Mouse (Mus musculus): ENCODE data around the gene Pigm. TPM values are rescaled to one million over a fixed set of nuclear protein-coding genes. Genes with fewer than 3 reads are reported as not detected.

Gene Pigm
- polyA plus RNA-seq, 1 experiment from 2014 or later: 8.7 TPM

DNA sequence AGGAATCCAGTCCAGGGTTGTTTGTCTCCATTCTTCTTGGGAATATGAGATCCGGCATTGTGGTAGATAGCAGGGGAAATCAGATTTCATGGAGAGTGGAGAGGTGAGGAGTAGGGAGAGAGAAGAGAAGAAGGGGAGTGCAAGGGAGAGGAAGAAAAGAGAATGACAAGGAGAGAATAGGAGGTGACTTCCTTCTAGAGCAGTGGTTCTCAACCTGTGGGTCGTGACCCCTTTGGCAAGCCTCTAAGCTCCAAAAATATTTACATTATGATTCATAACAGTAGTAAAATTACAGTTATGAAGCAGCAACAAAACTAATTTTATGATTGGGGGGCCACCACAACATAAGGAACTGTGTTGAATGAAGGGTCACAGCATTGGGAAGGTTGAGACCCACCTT is 43.4 kb upstream of the Pigm start:
- H3K4me1 ChIP-seq (replicated peaks; ENCODE audit: control insufficient read depth, insufficient read depth, low read length): no peaks in the 10 kb centered on the region
- 76% methylated on average over 2 of the region's 2 CpGs for WGBS

GRCm38 (mm10) chr1:172333512-172333911 is 42.8 kb upstream of the Pigm start:
- Histone ChIP-seq H3K4me1 (replicated peaks; ENCODE audit: control insufficient read depth, insufficient read depth, low read length) (no peaks in the 10 kb centered on the region), H3K9ac (ENCODE audit: low read length) (no peak overlapping the region), H3K9me3 (ENCODE audit: control insufficient read depth, low read length) (no peaks in the 10 kb centered on the region), H3K27me3 (replicated peaks; ENCODE audit: control insufficient read depth, insufficient read depth, low read length) (peaks cover 40% of the 10 kb centered on the region), H3K4me2 (ENCODE audit: low read length) (no peak overlapping the region), H3K27ac (ENCODE audit: low read depth) (no peak overlapping the region), H3K4me3 (ENCODE audit: low read depth, low read length) (no peak overlapping the region), H3K36me3 (ENCODE audit: control insufficient read depth, insufficient read depth, low read length) (no peaks in the 10 kb centered on the region)
- ATAC-seq (replicated peaks; ENCODE audit: low FRiP score, low TSS enrichment, low read depth) (no peak), DNase-seq (ENCODE audit: low spot score) (no peak)
- WGBS: 22% methylated on average over 3 of the region's 3 CpGs

More for the DNA sequence above, 43.4 kb upstream of the Pigm start:
- ATAC-seq (replicated peaks; ENCODE audit: low FRiP score, low TSS enrichment, low read depth): no peak
- Histone ChIP-seq H3K9me3 (ENCODE audit: control insufficient read depth, low read length) (no peaks in the 10 kb centered on the region), H3K4me3 (ENCODE audit: low read depth, low read length) (no peak overlapping the region), H3K27me3 (replicated peaks; ENCODE audit: control insufficient read depth, insufficient read depth, low read length) (peaks cover 46% of the 10 kb centered on the region), H3K36me3 (ENCODE audit: control insufficient read depth, insufficient read depth, low read length) (no peaks in the 10 kb centered on the region), H3K9ac (ENCODE audit: low read length) (no peak overlapping the region), H3K4me2 (ENCODE audit: low read length) (no peak overlapping the region), H3K27ac (ENCODE audit: low read depth) (no peak overlapping the region)
- no peak for DNase-seq (ENCODE audit: low spot score)

GRCm38 (mm10) chr1:172335804-172336203 is 40.5 kb upstream of the Pigm start:
- H3K4me1 ChIP-seq (replicated peaks; ENCODE audit: control insufficient read depth, insufficient read depth, low read length): no peaks in the 10 kb centered on the region; the same call in 1 of the 2 replicates
- H3K4me2 ChIP-seq (ENCODE audit: low read length): no peak overlapping the region
- WGBS: 74% methylated on average over 15 of the region's 15 CpGs
- no peak overlapping the region for H3K27ac ChIP-seq (ENCODE audit: low read depth)
- H3K9ac ChIP-seq (ENCODE audit: low read length): no peak overlapping the region
- peaks cover 35% of the 10 kb centered on the region for H3K27me3 ChIP-seq (replicated peaks; ENCODE audit: control insufficient read depth, insufficient read depth, low read length)
- DNase-seq (ENCODE audit: low spot score) (no peak), ATAC-seq (replicated peaks; ENCODE audit: low FRiP score, low TSS enrichment, low read depth) (no peak)
- H3K4me3 ChIP-seq (ENCODE audit: low read depth, low read length): no peak overlapping the region
- H3K9me3 ChIP-seq (ENCODE audit: control insufficient read depth, low read length): no peaks in the 10 kb centered on the region
- no peaks in the 10 kb centered on the region for H3K36me3 ChIP-seq (ENCODE audit: control insufficient read depth, insufficient read depth, low read length)

GRCm38 (mm10) chr1:172337411-172338185 is 38.7 kb upstream of the Pigm start:
- ATAC-seq (replicated peaks; ENCODE audit: low FRiP score, low TSS enrichment, low read depth): no peak

GRCm38 (mm10) chr1:172340729-172341321 is 35.5 kb upstream of the Pigm start, which contains the start of gene Kcnj10:
Kcnj10 (plus strand) TSS chr1:172341210.
- Histone ChIP-seq H3K9me3 (ENCODE audit: control insufficient read depth, low read length) (no peaks in the 10 kb centered on the region), H3K9ac (ENCODE audit: low read length) (no peak within 1 kb of the TSS), H3K27ac (ENCODE audit: low read depth) (no peak within 1 kb of the TSS), H3K4me2 (ENCODE audit: low read length) (peak within 1 kb of the TSS; percentile 63), H3K36me3 (ENCODE audit: control insufficient read depth, insufficient read depth, low read length) (no peaks in the 10 kb centered on the region), H3K4me3 (ENCODE audit: low read depth, low read length) (peak within 1 kb of the TSS; percentile 39), H3K27me3 (replicated peaks; ENCODE audit: control insufficient read depth, insufficient read depth, low read length) (peaks cover 38% of the 10 kb centered on the region), H3K4me1 (replicated peaks; ENCODE audit: control insufficient read depth, insufficient read depth, low read length) (no peaks in the 10 kb centered on the region; the same call in 1 of the 2 replicates)
- 1% methylated on average over 38 of the region's 38 CpGs for WGBS
- ATAC-seq (replicated peaks; ENCODE audit: low FRiP score, low TSS enrichment, low read depth) (peak; percentile 87), DNase-seq (ENCODE audit: low spot score) (peak; percentile 80)

More at GRCm38 (mm10) chr1:172337411-172338185, 38.7 kb upstream of the Pigm start:
- Histone ChIP-seq H3K4me1 (replicated peaks; ENCODE audit: control insufficient read depth, insufficient read depth, low read length) (no peaks in the 10 kb centered on the region; the same call in 1 of the 2 replicates), H3K36me3 (ENCODE audit: control insufficient read depth, insufficient read depth, low read length) (no peaks in the 10 kb centered on the region), H3K9ac (ENCODE audit: low read length) (no peak overlapping the region), H3K27ac (ENCODE audit: low read depth) (no peak overlapping the region), H3K9me3 (ENCODE audit: control insufficient read depth, low read length) (no peaks in the 10 kb centered on the region), H3K27me3 (replicated peaks; ENCODE audit: control insufficient read depth, insufficient read depth, low read length) (peaks cover 40% of the 10 kb centered on the region), H3K4me2 (ENCODE audit: low read length) (no peak overlapping the region), H3K4me3 (ENCODE audit: low read depth, low read length) (no peak overlapping the region)
- WGBS: 35% methylated on average over 2 of the region's 2 CpGs
- DNase-seq (ENCODE audit: low spot score): no peak

DNA sequence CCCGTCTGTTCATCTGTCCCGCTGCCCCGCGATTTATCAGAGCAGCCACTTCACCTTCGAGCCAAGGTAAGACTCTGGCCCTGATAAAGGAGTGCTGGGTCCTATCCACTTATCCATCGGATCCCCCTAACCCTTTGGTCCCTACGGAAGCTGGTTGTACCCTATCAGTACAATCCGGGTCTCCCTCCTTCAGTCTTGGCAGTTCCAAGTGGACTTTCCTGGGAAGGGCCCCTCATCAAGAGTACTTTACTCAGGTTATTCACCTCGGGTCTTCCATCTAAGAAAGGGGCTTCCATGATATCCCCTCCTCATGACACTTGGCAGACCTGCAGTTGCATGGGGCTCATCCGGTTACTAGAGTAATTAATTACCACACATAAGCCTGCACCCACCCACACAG is 35.0 kb upstream of the Pigm start:
- no peak for DNase-seq (ENCODE audit: low spot score)
- H3K4me3 ChIP-seq (ENCODE audit: low read depth, low read length): peak overlapping the region; percentile 39
- H3K4me2 ChIP-seq (ENCODE audit: low read length): peak overlapping the region; percentile 63
- H3K27me3 ChIP-seq (replicated peaks; ENCODE audit: control insufficient read depth, insufficient read depth, low read length): peaks cover 38% of the 10 kb centered on the region
- H3K4me1 ChIP-seq (replicated peaks; ENCODE audit: control insufficient read depth, insufficient read depth, low read length): no peaks in the 10 kb centered on the region; the same call in 1 of the 2 replicates
- H3K9me3 ChIP-seq (ENCODE audit: control insufficient read depth, low read length): no peaks in the 10 kb centered on the region
- H3K27ac ChIP-seq (ENCODE audit: low read depth): no peak overlapping the region
- H3K36me3 ChIP-seq (ENCODE audit: control insufficient read depth, insufficient read depth, low read length): no peaks in the 10 kb centered on the region
- no peak for ATAC-seq (replicated peaks; ENCODE audit: low FRiP score, low TSS enrichment, low read depth)
- no peak overlapping the region for H3K9ac ChIP-seq (ENCODE audit: low read length)
- WGBS: 15% methylated on average over 10 of the region's 10 CpGs

DNA sequence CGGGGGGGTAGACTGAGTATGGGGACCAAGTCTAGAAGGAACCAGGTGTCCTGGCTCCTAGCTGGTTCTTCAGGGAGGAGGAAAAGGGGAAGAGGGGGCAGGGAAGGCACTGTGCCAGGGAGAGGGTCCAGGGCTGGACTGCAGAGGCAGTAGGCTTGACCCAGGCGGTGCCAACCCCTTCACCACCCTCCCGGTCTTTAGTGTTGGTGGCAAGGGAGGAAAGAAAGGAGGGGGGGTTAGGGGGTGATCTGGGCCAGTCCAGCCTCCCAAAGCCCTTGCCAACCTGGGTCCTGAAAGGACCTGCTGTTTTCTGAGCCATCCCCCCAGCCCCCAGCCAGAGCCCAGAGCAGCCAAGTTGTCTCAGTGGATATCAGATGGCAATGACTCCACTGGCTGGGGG is 33.6 kb upstream of the Pigm start:
- WGBS: 73% methylated on average over 2 of the region's 3 CpGs

GRCm38 (mm10) chr1:172343914-172344313 is 32.4 kb upstream of the Pigm start:
- 43% methylated on average over 3 of the region's 3 CpGs for WGBS
- H3K27me3 ChIP-seq (replicated peaks; ENCODE audit: control insufficient read depth, insufficient read depth, low read length): peaks cover 34% of the 10 kb centered on the region
- DNase-seq (ENCODE audit: low spot score): no peak
- H3K27ac ChIP-seq (ENCODE audit: low read depth): no peak overlapping the region
- no peak for ATAC-seq (replicated peaks; ENCODE audit: low FRiP score, low TSS enrichment, low read depth)
- no peaks in the 10 kb centered on the region; the same call in 1 of the 2 replicates for H3K4me1 ChIP-seq (replicated peaks; ENCODE audit: control insufficient read depth, insufficient read depth, low read length)
- H3K9me3 ChIP-seq (ENCODE audit: control insufficient read depth, low read length): no peaks in the 10 kb centered on the region
- no peak overlapping the region for H3K4me2 ChIP-seq (ENCODE audit: low read length)
- H3K36me3 ChIP-seq (ENCODE audit: control insufficient read depth, insufficient read depth, low read length): no peaks in the 10 kb centered on the region
- H3K9ac ChIP-seq (ENCODE audit: low read length): no peak overlapping the region
- no peak overlapping the region for H3K4me3 ChIP-seq (ENCODE audit: low read depth, low read length)

More for the DNA sequence above, 33.6 kb upstream of the Pigm start:
- DNase-seq (ENCODE audit: low spot score) (no peak), ATAC-seq (replicated peaks; ENCODE audit: low FRiP score, low TSS enrichment, low read depth) (no peak)
- H3K4me2 ChIP-seq (ENCODE audit: low read length): no peak overlapping the region
- H3K36me3 ChIP-seq (ENCODE audit: control insufficient read depth, insufficient read depth, low read length): no peaks in the 10 kb centered on the region
- no peak overlapping the region for H3K9ac ChIP-seq (ENCODE audit: low read length)
- no peaks in the 10 kb centered on the region; the same call in 1 of the 2 replicates for H3K4me1 ChIP-seq (replicated peaks; ENCODE audit: control insufficient read depth, insufficient read depth, low read length)
- H3K4me3 ChIP-seq (ENCODE audit: low read depth, low read length): no peak overlapping the region
- peaks cover 35% of the 10 kb centered on the region for H3K27me3 ChIP-seq (replicated peaks; ENCODE audit: control insufficient read depth, insufficient read depth, low read length)
- H3K9me3 ChIP-seq (ENCODE audit: control insufficient read depth, low read length): no peaks in the 10 kb centered on the region
- H3K27ac ChIP-seq (ENCODE audit: low read depth): no peak overlapping the region

All from intestine, embryonic 14.5 days (tissue).